Mouse (Mus musculus): ENCODE data around the gene Olfr221. TPM values are rescaled to one million over a fixed set of nuclear protein-coding genes. Genes with fewer than 3 reads are reported as not detected.

The Olfr221 gene
- polyA plus RNA-seq, 1 experiment from 2014 or later, result not detected

GRCm38 (mm10) chr14:52008321-52009203, 33.7 kb downstream of the Olfr221 start:
- Histone ChIP-seq H3K36me3 (replicated peaks) (peaks cover 64% of the 10 kb centered on the region), H3K27me3 (ENCODE audit: poor library complexity, severe bottlenecking) (no peaks in the 10 kb centered on the region), H3K4me3 (peak overlapping the region; percentile 80), H3K9me3 (no peaks in the 10 kb centered on the region), H3K27ac (peak overlapping the region; percentile 100), H3K4me1 (peaks cover 95% of the 10 kb centered on the region)
- 54% methylated on average over 38 of the region's 38 CpGs for WGBS
- peak; percentile 90 for DNase-seq (ENCODE audit: extremely low spot score, low spot score)

GRCm38 (mm10) chr14:52006771-52007170, 35.5 kb downstream of the Olfr221 start:
- no peak overlapping the region; the same call in 1 of the 2 replicates for H3K4me3 ChIP-seq
- WGBS, result 91% methylated on average over 23 of the region's 23 CpGs
- no peaks in the 10 kb centered on the region for H3K27me3 ChIP-seq (ENCODE audit: poor library complexity, severe bottlenecking)
- H3K36me3 ChIP-seq (replicated peaks), result peaks cover 77% of the 10 kb centered on the region
- no peak for DNase-seq (ENCODE audit: extremely low spot score, low spot score)
- H3K9me3 ChIP-seq, result no peaks in the 10 kb centered on the region
- H3K27ac ChIP-seq, result peak overlapping the region; percentile 53; the same call in 1 of the 2 replicates
- peaks cover 83% of the 10 kb centered on the region for H3K4me1 ChIP-seq

DNA sequence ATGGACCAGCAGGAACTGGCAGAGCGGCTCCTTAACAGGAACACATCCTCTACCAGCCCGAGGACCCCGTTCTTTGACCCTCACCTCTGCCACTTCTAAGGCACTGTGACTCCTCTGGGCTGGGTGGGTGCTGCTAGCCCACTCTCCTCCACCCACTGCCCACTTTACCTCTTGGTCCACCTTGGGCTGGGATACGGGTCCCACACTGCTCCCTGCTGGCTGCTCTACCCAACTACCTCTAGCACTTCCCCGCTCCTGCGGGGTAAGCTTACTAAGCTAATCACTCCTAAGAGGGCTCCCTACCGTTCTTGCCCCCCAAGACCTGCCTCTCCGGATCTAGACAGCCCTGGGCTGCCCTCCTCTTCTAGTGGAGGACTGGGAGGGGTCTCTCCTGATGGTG, 36.0 kb downstream of the Olfr221 start:
- Histone ChIP-seq H3K36me3 (replicated peaks) (peaks cover 81% of the 10 kb centered on the region), H3K27ac (0 out of 2 replicates have a peak overlapping the region, but pooled peaks have one; percentile 53), H3K4me3 (no peak overlapping the region; the same call in 1 of the 2 replicates), H3K4me1 (peaks cover 77% of the 10 kb centered on the region), H3K9me3 (no peaks in the 10 kb centered on the region), H3K27me3 (ENCODE audit: poor library complexity, severe bottlenecking) (no peaks in the 10 kb centered on the region)
- DNase-seq (ENCODE audit: extremely low spot score, low spot score), result no peak
- WGBS, result 66% methylated on average over 8 of the region's 8 CpGs

GRCm38 (mm10) chr14:52005616-52006015, 36.6 kb downstream of the Olfr221 start:
- Histone ChIP-seq H3K27me3 (ENCODE audit: poor library complexity, severe bottlenecking) (no peaks in the 10 kb centered on the region), H3K9me3 (no peaks in the 10 kb centered on the region), H3K36me3 (replicated peaks) (peaks cover 87% of the 10 kb centered on the region), H3K4me3 (no peak overlapping the region), H3K4me1 (peaks cover 71% of the 10 kb centered on the region), H3K27ac (no peak overlapping the region)
- no peak for DNase-seq (ENCODE audit: extremely low spot score, low spot score)
- WGBS, result 89% methylated on average over 6 of the region's 6 CpGs

GRCm38 (mm10) chr14:52005141-52005540, 37.1 kb downstream of the Olfr221 start:
- Histone ChIP-seq H3K4me1 (peaks cover 66% of the 10 kb centered on the region), H3K27ac (peak overlapping the region; percentile 82), H3K4me3 (no peak overlapping the region; the same call in 1 of the 2 replicates), H3K9me3 (no peaks in the 10 kb centered on the region), H3K27me3 (ENCODE audit: poor library complexity, severe bottlenecking) (no peaks in the 10 kb centered on the region), H3K36me3 (replicated peaks) (peaks cover 92% of the 10 kb centered on the region)
- WGBS, result 72% methylated on average over 7 of the region's 7 CpGs
- no peak for DNase-seq (ENCODE audit: extremely low spot score, low spot score)

- H3K9me3 ChIP-seq, result no peaks in the 10 kb centered on the region
- 35% methylated on average over 16 of the region's 16 CpGs for WGBS
- DNase-seq (ENCODE audit: extremely low spot score, low spot score), result peak; percentile 62
- H3K4me3 ChIP-seq, result peak overlapping the region; percentile 27; the same call in 1 of the 2 replicates
- peaks cover 55% of the 10 kb centered on the region for H3K4me1 ChIP-seq
- no peaks in the 10 kb centered on the region for H3K27me3 ChIP-seq (ENCODE audit: poor library complexity, severe bottlenecking)
- peak overlapping the region; percentile 82 for H3K27ac ChIP-seq
- peaks cover 96% of the 10 kb centered on the region for H3K36me3 ChIP-seq (replicated peaks)
These were observed 38.2 kb downstream of the Olfr221 start for GRCm38 (mm10) chr14:52003981-52004495.

DNA sequence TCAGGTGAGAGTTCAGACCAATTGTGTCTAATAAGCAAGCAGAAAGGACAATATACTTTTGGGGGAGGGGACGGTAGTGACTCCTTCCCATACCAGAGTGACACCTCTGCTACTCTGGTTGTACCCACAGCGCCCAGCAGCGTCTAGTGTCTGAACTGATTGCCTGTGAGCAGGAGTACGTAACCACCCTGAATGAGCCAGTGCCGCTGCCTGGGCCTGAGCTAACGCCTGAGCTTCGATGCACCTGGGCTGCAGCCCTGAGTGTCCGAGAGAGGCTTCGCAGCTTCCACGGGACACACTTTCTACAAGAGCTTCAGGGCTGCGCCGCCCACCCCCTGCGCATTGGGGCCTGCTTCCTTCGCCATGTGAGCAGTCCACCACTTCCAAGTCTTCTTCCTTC, 44.8 kb downstream of the Olfr221 start:
- H3K36me3 ChIP-seq (replicated peaks), result peaks cover 97% of the 10 kb centered on the region
- no peak for DNase-seq (ENCODE audit: extremely low spot score, low spot score)
- WGBS, result 92% methylated on average over 14 of the region's 14 CpGs

GRCm38 (mm10) chr14:51996866-51997265, 45.4 kb downstream of the Olfr221 start:
- Histone ChIP-seq H3K9me3 (no peaks in the 10 kb centered on the region), H3K36me3 (replicated peaks) (peaks cover 97% of the 10 kb centered on the region), H3K4me3 (no peak overlapping the region), H3K27me3 (ENCODE audit: poor library complexity, severe bottlenecking) (no peaks in the 10 kb centered on the region), H3K4me1 (no peaks in the 10 kb centered on the region), H3K27ac (no peak overlapping the region)
- WGBS, result 75% methylated on average over 17 of the region's 17 CpGs
- DNase-seq (ENCODE audit: extremely low spot score, low spot score), result no peak

More for the DNA sequence above, 44.8 kb downstream of the Olfr221 start:
- no peaks in the 10 kb centered on the region for H3K27me3 ChIP-seq (ENCODE audit: poor library complexity, severe bottlenecking)
- H3K4me3 ChIP-seq, result no peak overlapping the region
- no peak overlapping the region for H3K27ac ChIP-seq
- no peaks in the 10 kb centered on the region for H3K9me3 ChIP-seq
- H3K4me1 ChIP-seq, result no peaks in the 10 kb centered on the region

DNA sequence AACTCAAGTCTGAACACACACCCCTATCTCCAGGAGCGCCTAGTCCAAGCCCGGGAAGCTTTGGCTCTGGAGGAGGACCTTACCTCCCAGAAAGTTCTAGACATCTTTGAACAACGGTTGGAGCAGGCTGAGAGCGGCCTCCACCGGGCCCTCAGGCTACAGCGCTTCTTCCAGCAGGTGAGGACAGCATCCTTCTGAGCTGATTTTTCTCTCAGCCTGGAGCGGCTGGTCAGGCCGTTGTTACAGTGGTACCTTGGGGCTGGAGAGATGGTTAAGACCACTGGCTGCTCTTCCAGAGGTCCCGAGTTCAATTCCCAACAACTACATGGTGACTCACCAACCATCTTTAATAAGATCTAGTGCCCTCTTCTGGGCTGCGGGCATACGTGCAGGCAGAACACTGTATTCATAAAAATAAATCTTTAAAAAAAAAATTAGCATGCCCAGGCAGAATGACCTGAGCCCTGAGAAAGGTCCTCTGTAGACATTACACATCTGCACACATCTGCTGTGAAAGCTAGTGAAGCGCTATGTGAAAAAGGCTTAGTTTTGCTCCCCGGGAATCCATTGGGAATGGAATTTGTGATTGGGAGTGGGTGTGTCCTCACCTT, 45.9 kb downstream of the Olfr221 start:
- Histone ChIP-seq H3K36me3 (replicated peaks) (peaks cover 98% of the 10 kb centered on the region), H3K9me3 (no peaks in the 10 kb centered on the region), H3K27me3 (ENCODE audit: poor library complexity, severe bottlenecking) (no peaks in the 10 kb centered on the region), H3K4me1 (no peaks in the 10 kb centered on the region), H3K4me3 (no peak overlapping the region), H3K27ac (no peak overlapping the region)
- WGBS, result 89% methylated on average over 13 of the region's 13 CpGs
- no peak for DNase-seq (ENCODE audit: extremely low spot score, low spot score)

DNA sequence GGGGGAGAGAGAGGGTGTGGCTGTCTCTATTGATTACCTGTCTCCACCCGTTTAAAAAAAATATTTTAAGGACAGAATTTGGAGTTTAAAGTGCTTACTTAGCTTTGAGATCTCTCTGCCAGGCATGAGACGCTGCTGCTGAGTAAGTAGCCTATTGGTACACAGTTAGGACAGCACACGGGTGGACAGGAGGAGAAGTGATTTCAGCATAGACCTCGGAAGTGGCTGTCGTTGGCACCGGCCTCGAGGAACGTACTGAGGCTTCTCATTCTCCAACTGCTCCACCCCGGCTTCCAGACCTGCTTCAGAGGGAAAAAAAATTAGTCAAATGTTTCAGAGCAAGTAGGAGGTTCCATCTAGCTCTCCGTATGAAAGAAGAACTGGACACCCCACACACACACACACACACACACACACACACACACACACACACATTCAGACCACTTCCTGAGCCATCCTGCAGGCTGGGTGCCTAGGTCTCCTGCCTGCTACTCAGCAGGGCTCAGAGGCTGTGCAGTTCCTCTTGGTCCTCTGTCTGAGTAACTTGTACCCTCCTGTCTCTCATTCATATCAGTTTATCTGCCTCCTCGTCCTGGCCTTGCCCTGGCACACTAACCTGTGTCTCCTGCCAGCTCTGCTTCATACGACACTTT, 46.9 kb downstream of the Olfr221 start:
- no peak for DNase-seq (ENCODE audit: extremely low spot score, low spot score)
- H3K4me3 ChIP-seq, result no peak overlapping the region
- 87% methylated on average over 12 of the region's 12 CpGs for WGBS
- H3K4me1 ChIP-seq, result no peaks in the 10 kb centered on the region
- H3K27ac ChIP-seq, result no peak overlapping the region
- peaks cover 98% of the 10 kb centered on the region for H3K36me3 ChIP-seq (replicated peaks)
- H3K27me3 ChIP-seq (ENCODE audit: poor library complexity, severe bottlenecking), result no peaks in the 10 kb centered on the region
- no peaks in the 10 kb centered on the region for H3K9me3 ChIP-seq

GRCm38 (mm10) chr14:51994453-51994852, 47.8 kb downstream of the Olfr221 start:
- H3K4me1 ChIP-seq, result peaks cover 3% of the 10 kb centered on the region
- H3K36me3 ChIP-seq (replicated peaks), result peaks cover 98% of the 10 kb centered on the region
- no peak overlapping the region for H3K4me3 ChIP-seq
- no peak for DNase-seq (ENCODE audit: extremely low spot score, low spot score)
- H3K27ac ChIP-seq, result no peak overlapping the region
- H3K27me3 ChIP-seq (ENCODE audit: poor library complexity, severe bottlenecking), result no peaks in the 10 kb centered on the region
- H3K9me3 ChIP-seq, result no peaks in the 10 kb centered on the region
- 94% methylated on average over 4 of the region's 4 CpGs for WGBS

GRCm38 (mm10) chr14:51989461-51989970, 52.7 kb downstream of the Olfr221 start:
- no peak for DNase-seq (ENCODE audit: extremely low spot score, low spot score)
- Histone ChIP-seq H3K4me3 (no peak overlapping the region), H3K4me1 (peaks cover 37% of the 10 kb centered on the region), H3K9me3 (no peaks in the 10 kb centered on the region), H3K27me3 (ENCODE audit: poor library complexity, severe bottlenecking) (no peaks in the 10 kb centered on the region), H3K27ac (no peak overlapping the region), H3K36me3 (replicated peaks) (peaks cover 77% of the 10 kb centered on the region)
- 71% methylated on average over 12 of the region's 12 CpGs for WGBS

All from forebrain, embryonic 10.5 days (tissue).